Mouse (Mus musculus) forebrain, embryonic 13.5 days (tissue): ENCODE measurements around the gene Fgd3. TPM values are rescaled to one million over a fixed set of nuclear protein-coding genes. Genes with fewer than 3 reads are reported as not detected.

Experiments
- ATAC-seq: fragments of 200-750 bp; cut with Nextera tagmentation; 2 replicates; pipeline ENCODE4 v1.8.0; 2017
- H3K27ac ChIP-seq: fragments of 300-500 bp; sonication (generic); 2 replicates; pipeline ENCODE4 v1.5.1; 2015; ENCODE audit warnings: inconsistent platforms, mild to moderate bottlenecking, moderate library complexity
- H3K27me3 ChIP-seq: fragments of 300-500 bp; sonication (generic); 2 replicates; pipeline ENCODE4 v1.6.1; 2015; ENCODE audit warnings: mild to moderate bottlenecking, inconsistent platforms
- H3K36me3 ChIP-seq: fragments of 300-500 bp; sonication (generic); 2 replicates; pipeline ENCODE4 v1.6.1; 2015; ENCODE audit warnings: mild to moderate bottlenecking, inconsistent platforms; ENCODE audit not compliant: poor library complexity, severe bottlenecking
- H3K4me1 ChIP-seq: fragments of 300-500 bp; sonication (generic); 2 replicates; pipeline ENCODE4 v1.6.1; 2015; ENCODE audit warnings: inconsistent platforms
- H3K4me2 ChIP-seq: fragments of 300-500 bp; sonication (generic); 2 replicates; pipeline ENCODE4 v1.6.1; 2015; ENCODE audit warnings: inconsistent platforms, mild to moderate bottlenecking, moderate library complexity
- H3K4me3 ChIP-seq: fragments of 300-500 bp; sonication (generic); 2 replicates; pipeline ENCODE4 v1.5.1; 2015; ENCODE audit warnings: mild to moderate bottlenecking, inconsistent platforms
- H3K9ac ChIP-seq: fragments of 300-500 bp; sonication (generic); 2 replicates; pipeline ENCODE4 v1.6.1; 2015; ENCODE audit warnings: mild to moderate bottlenecking, inconsistent platforms
- H3K9me3 ChIP-seq: fragments of 300-500 bp; sonication (generic); replicated peaks from 2 replicates; pipeline ENCODE4 v1.6.1; 2016; ENCODE audit warnings: inconsistent platforms
- WGBS: fragments of 180-500 bp; shearing (Covaris S2); methylation state at CpG from one replicate; pipeline ENCODE4 v1.1.7; 2015; 5-methylcytosine and 5-hydroxymethylcytosine counted together
- polyA plus RNA-seq: library from polyadenylated mRNA; unstranded; fragments of >200 nt; fragmentation: Nextera tagmentation; extraction: Ambion mirVana; gene quantifications from 2 replicates; pipeline ENCODE4 v1.2.1, GENCODE M21; 2015

Fgd3 gene
- polyA plus RNA-seq, 1 experiment from 2014 or later: 3.3 TPM

- H3K4me2 ChIP-seq: no peak overlapping the region
- no peak overlapping the region for H3K9ac ChIP-seq
- no peaks in the 10 kb centered on the region for H3K9me3 ChIP-seq
- no peaks in the 10 kb centered on the region for H3K27me3 ChIP-seq
- ATAC-seq: no peak
- peaks cover 36% of the 10 kb centered on the region for H3K4me1 ChIP-seq
- H3K36me3 ChIP-seq: peaks cover 22% of the 10 kb centered on the region
- no peak overlapping the region for H3K4me3 ChIP-seq
- no peak overlapping the region for H3K27ac ChIP-seq
Measured at GRCm38 (mm10) chr13:49353422-49353821, 33.3 kb upstream of the Fgd3 start.

- H3K27me3 ChIP-seq: no peaks in the 10 kb centered on the region
- H3K4me3 ChIP-seq: no peak overlapping the region
- H3K27ac ChIP-seq: 0 out of 2 replicates have a peak overlapping the region, but pooled peaks have one; percentile 33
- H3K4me1 ChIP-seq: peaks cover 37% of the 10 kb centered on the region
- H3K9me3 ChIP-seq: no peaks in the 10 kb centered on the region
- no peak overlapping the region for H3K4me2 ChIP-seq
- WGBS: 43% methylated on average over 3 of the region's 3 CpGs
- 0 out of 2 replicates have a peak overlapping the region, but pooled peaks have one; percentile 14 for H3K9ac ChIP-seq
- H3K36me3 ChIP-seq: peaks cover 17% of the 10 kb centered on the region
- peak; percentile 63 for ATAC-seq
Measured at GRCm38 (mm10) chr13:49352581-49353159, 32.6 kb upstream of the Fgd3 start.

- H3K27me3 ChIP-seq: no peaks in the 10 kb centered on the region
- no peaks in the 10 kb centered on the region for H3K36me3 ChIP-seq
- H3K27ac ChIP-seq: no peak overlapping the region
- ATAC-seq: no peak
- 92% methylated on average over 6 of the region's 6 CpGs for WGBS
- no peak overlapping the region for H3K4me3 ChIP-seq
- H3K9me3 ChIP-seq: no peaks in the 10 kb centered on the region
- H3K4me1 ChIP-seq: peaks cover 55% of the 10 kb centered on the region
- H3K9ac ChIP-seq: no peak overlapping the region
- no peak overlapping the region for H3K4me2 ChIP-seq
Measured at GRCm38 (mm10) chr13:49349836-49350505, 29.9 kb upstream of the Fgd3 start.

DNA sequence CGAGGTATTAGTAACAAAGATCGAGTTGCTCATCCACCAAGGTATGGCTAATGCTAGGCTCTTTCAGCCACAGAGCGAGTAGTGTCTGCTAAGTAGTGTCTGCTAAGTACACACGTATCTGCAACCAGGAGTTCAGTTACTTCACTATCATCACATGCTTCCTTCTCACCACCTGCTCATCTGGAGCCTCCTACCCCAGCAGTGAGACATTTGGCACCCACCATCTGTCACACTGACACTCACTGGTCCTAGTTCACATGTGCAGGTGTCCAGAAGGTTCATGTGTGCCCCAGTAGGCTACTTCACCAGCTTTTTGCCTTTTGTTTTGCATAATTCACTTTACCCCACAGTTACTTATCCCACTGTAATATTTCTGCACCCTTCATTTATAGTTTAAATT is 29.2 kb upstream of the Fgd3 start:
- Histone ChIP-seq H3K4me2 (no peak overlapping the region), H3K4me1 (peaks cover 62% of the 10 kb centered on the region), H3K36me3 (no peaks in the 10 kb centered on the region), H3K9ac (no peak overlapping the region), H3K9me3 (no peaks in the 10 kb centered on the region), H3K27ac (no peak overlapping the region), H3K4me3 (no peak overlapping the region), H3K27me3 (no peaks in the 10 kb centered on the region)
- 91% methylated on average over 4 of the region's 4 CpGs for WGBS
- ATAC-seq: no peak

DNA sequence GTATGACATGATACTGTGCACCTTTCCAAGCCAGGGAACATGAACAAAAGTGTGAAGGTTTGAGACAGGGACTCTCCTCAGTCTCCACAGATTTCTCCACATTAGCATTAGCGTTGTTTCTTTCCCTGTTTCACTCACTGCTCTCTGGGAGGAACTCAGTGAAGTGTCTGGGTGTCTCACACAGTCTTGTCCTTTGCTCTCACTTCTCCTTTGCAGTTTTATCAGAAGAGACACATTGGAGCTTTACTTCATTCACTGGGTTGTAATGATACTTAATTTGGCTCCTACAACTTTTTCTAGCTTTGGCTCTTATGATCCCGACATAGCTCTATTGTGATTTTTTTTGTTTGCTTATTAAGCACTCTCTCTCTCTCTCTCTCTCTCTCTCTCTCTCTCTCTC is 28.4 kb upstream of the Fgd3 start:
- no peaks in the 10 kb centered on the region for H3K36me3 ChIP-seq
- H3K9ac ChIP-seq: no peak overlapping the region
- WGBS: 90% methylated on average over 2 of the region's 2 CpGs
- H3K27me3 ChIP-seq: no peaks in the 10 kb centered on the region
- H3K27ac ChIP-seq: no peak overlapping the region
- no peak overlapping the region for H3K4me3 ChIP-seq
- no peak overlapping the region for H3K4me2 ChIP-seq
- peaks cover 63% of the 10 kb centered on the region for H3K4me1 ChIP-seq
- no peaks in the 10 kb centered on the region for H3K9me3 ChIP-seq
- ATAC-seq: no peak

GRCm38 (mm10) chr13:49345476-49345875 is 25.4 kb upstream of the Fgd3 start:
- Histone ChIP-seq H3K9me3 (no peaks in the 10 kb centered on the region), H3K4me3 (no peak overlapping the region), H3K36me3 (no peaks in the 10 kb centered on the region), H3K4me2 (no peak overlapping the region), H3K27me3 (no peaks in the 10 kb centered on the region), H3K9ac (no peak overlapping the region), H3K4me1 (peaks cover 68% of the 10 kb centered on the region), H3K27ac (no peak overlapping the region)
- ATAC-seq: no peak
- WGBS: 80% methylated on average over 2 of the region's 2 CpGs

- 0 out of 2 replicates have a peak overlapping the region, but pooled peaks have one; percentile 96 for H3K4me2 ChIP-seq
- H3K4me1 ChIP-seq: peaks cover 72% of the 10 kb centered on the region
- H3K36me3 ChIP-seq: no peaks in the 10 kb centered on the region
- ATAC-seq: no peak
- WGBS: 88% methylated on average over 8 of the region's 8 CpGs
- 0 out of 2 replicates have a peak overlapping the region, but pooled peaks have one; percentile 8 for H3K9ac ChIP-seq
- no peaks in the 10 kb centered on the region for H3K9me3 ChIP-seq
- no peaks in the 10 kb centered on the region for H3K27me3 ChIP-seq
- no peak overlapping the region for H3K27ac ChIP-seq
- no peak overlapping the region for H3K4me3 ChIP-seq
Measured at GRCm38 (mm10) chr13:49344567-49344966, 24.5 kb upstream of the Fgd3 start.

- no peaks in the 10 kb centered on the region for H3K27me3 ChIP-seq
- no peak overlapping the region for H3K27ac ChIP-seq
- H3K9me3 ChIP-seq: no peaks in the 10 kb centered on the region
- ATAC-seq: no peak
- peaks cover 65% of the 10 kb centered on the region for H3K4me1 ChIP-seq
- peak overlapping the region; percentile 95 for H3K9ac ChIP-seq
- peak overlapping the region; percentile 96 for H3K4me2 ChIP-seq
- no peaks in the 10 kb centered on the region for H3K36me3 ChIP-seq
- peak overlapping the region; percentile 95 for H3K4me3 ChIP-seq
Measured at GRCm38 (mm10) chr13:49342723-49343100, 22.6 kb upstream of the Fgd3 start.

DNA sequence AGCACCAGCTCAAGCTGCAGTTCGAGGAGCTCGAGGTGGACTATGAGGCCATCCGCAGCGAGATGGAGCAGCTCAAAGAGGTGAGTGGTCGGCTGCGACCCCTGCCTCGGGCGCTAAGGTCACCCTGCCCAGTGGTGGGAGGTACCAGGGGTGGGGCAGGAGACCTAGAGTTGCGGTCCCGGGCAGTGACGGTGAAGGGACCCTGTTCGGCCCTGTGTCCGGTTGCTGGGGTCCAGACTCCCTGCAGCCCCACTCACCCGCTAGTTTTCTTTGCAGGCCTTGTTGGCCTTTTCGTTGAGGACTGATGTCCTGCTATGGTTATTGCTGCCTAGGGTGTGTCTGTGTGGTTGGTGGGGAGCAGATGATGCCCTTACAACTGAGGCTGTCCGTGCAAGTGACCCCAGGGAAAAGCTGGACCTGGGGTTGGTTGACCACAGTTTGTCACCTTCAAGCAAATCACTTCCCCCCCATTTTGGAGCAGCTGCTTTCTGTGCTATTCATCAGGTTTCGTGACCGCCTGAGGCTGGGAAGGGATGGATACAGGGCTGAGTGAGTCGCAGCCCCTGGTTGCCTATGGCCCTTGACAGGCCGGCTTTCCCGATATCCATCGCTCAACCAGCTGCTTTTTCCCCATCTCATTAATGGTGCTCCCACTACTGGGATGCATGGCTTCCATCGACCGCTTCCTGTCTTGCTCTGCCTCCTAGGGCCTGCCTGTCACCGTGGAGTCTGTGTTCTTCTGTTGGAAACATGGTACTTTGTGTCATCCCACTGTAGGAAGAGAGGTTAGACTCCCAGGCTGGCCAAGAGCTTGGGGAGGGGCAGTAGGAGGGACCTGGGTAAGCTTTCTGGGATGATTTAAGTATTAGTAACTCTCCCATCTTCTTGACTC is 22.0 kb upstream of the Fgd3 start:
- H3K4me1 ChIP-seq: peaks cover 65% of the 10 kb centered on the region
- no peaks in the 10 kb centered on the region for H3K36me3 ChIP-seq
- peak overlapping the region; percentile 95 for H3K9ac ChIP-seq
- H3K27ac ChIP-seq: peak overlapping the region; percentile 54
- peak; percentile 16; the same call in 1 of the 2 replicates for ATAC-seq
- WGBS: 9% methylated on average over 25 of the region's 25 CpGs
- H3K27me3 ChIP-seq: no peaks in the 10 kb centered on the region
- no peaks in the 10 kb centered on the region for H3K9me3 ChIP-seq
- peak overlapping the region; percentile 95 for H3K4me3 ChIP-seq
- H3K4me2 ChIP-seq: peak overlapping the region; percentile 96

DNA sequence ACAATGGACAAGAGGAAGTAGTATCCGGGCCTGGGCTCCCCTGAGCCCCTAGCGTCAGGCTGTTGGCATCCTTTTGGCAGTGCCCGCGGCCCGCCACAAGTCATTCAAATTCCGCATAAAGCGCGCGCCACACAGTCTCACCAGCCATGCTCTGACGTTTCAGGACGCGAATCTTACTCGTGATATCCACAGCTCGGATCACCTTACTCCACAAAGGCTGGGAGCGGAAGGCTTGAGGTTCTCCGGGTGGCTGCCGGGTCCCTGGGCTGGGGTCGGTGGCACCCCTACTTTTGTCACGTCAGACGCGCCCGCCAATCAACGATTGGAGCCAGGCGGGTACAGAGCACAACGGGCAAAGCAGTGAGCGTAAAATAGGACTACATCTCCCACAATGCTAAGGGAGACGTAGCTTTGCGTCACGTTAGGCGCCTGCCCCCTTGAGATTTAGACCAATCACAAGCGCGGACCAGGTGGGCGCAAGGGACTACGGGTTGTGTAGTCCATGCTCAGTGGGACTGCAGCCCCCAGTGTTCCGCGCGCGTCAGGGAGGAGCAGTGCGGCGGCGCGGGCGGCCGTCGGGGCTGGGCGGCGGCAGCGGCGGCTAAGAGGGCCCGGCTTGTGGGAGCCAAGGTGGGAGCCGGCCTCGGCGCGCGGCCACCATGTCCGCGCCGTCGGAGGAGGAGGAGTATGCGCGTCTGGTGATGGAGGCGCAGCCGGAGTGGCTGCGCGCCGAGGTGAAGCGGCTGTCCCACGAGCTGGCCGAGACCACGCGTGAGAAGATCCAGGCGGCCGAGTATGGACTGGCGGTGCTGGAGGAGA is 21.1 kb upstream of the Fgd3 start, which contains the start of gene Bicd2:
Bicd2 (plus strand) TSS at position 574 of the 819 bp plus-strand sequence.
- peak within 1 kb of the TSS; percentile 96 for H3K4me2 ChIP-seq
- H3K36me3 ChIP-seq: no peaks in the 10 kb centered on the region
- under 1% methylated on average over 73 of the region's 74 CpGs for WGBS
- no peaks in the 10 kb centered on the region for H3K9me3 ChIP-seq
- ATAC-seq: peak; percentile 99
- H3K9ac ChIP-seq: peak within 1 kb of the TSS; percentile 95
- H3K27ac ChIP-seq: peak within 1 kb of the TSS; percentile 86
- H3K4me3 ChIP-seq: peak within 1 kb of the TSS; percentile 95
- H3K27me3 ChIP-seq: no peaks in the 10 kb centered on the region
- H3K4me1 ChIP-seq: peaks cover 60% of the 10 kb centered on the region

- peaks cover 38% of the 10 kb centered on the region for H3K4me1 ChIP-seq
- H3K4me2 ChIP-seq: no peak overlapping the region
- H3K27ac ChIP-seq: no peak overlapping the region
- no peaks in the 10 kb centered on the region for H3K36me3 ChIP-seq
- H3K9me3 ChIP-seq: no peaks in the 10 kb centered on the region
- H3K9ac ChIP-seq: no peak overlapping the region
- WGBS: 82% methylated on average over 7 of the region's 7 CpGs
- no peaks in the 10 kb centered on the region for H3K27me3 ChIP-seq
- no peak overlapping the region for H3K4me3 ChIP-seq
- no peak for ATAC-seq
Measured at GRCm38 (mm10) chr13:49338893-49339546, 18.9 kb upstream of the Fgd3 start.
